Mouse (Mus musculus): ENCODE results near the gene Dkk2. TPM values are rescaled to one million over a fixed set of nuclear protein-coding genes. Genes with fewer than 3 reads are reported as not detected.

Gene Dkk2
- total and polyA plus RNA-seq, 3 experiments: not detected

DNA sequence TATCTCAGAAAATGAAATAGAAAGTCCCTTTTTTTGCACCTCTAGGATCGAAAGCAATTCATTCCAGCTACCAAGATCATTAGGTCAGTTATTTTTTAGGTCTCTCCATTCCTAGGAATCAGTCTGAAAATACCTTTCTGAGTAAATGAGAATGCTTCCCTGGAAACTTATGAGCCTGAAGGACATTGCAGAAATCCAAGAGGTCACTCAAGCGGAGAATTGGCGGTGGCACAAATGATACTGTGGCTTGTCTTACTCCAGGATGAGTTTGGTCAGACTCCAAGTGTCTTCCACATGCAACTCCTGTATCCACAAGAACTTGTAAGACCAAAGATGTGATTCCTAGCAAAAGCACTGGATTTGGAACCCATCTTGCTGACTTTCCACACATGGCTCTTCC is 21.7 kb upstream of the Dkk2 start:
- no peak overlapping the region for H3K9ac ChIP-seq (ENCODE audit: control insufficient read depth, low read depth, low read length, poor library complexity, severe bottlenecking)
- H3K79me2 ChIP-seq (ENCODE audit: control insufficient read depth, insufficient read depth, low read length, poor library complexity): no peaks in the 10 kb centered on the region
- no peak for TF ChIP-seq MAFK (IDR thresholded peaks at IDR 0.05; ENCODE audit: borderline replicate concordance, low read depth, low read length)
- no peak for TF ChIP-seq NRF1 (IDR thresholded peaks at IDR 0.05; ENCODE audit: insufficient read depth, low read depth, low read length, poor library complexity, severe bottlenecking)
- no peak for TF ChIP-seq BHLHE40 (IDR thresholded peaks at IDR 0.05; ENCODE audit: borderline replicate concordance, low read depth, low read length)
- no peak for TF ChIP-seq MYC (IDR thresholded peaks at IDR 0.05; ENCODE audit: low read depth, low read length)
- TF ChIP-seq MAX (IDR thresholded peaks at IDR 0.05; ENCODE audit: low read length): no peak
- DNase-seq (ENCODE audit: low read depth, low spot score): no peak
- no peaks in the 10 kb centered on the region for H3K36me3 ChIP-seq (ENCODE audit: control insufficient read depth in 1 of 2, insufficient read depth in 2 of 2, low read length in 2 of 2)
- H3K4me3 ChIP-seq (ENCODE audit: control insufficient read depth in 1 of 2, insufficient read depth in 1 of 2, low read depth in 2 of 2, low read length in 2 of 2): no peak overlapping the region
- no peaks in the 10 kb centered on the region for H3K27me3 ChIP-seq (ENCODE audit: control insufficient read depth in 1 of 2, insufficient read depth in 2 of 2, low read length in 2 of 2)
- no peaks in the 10 kb centered on the region for H3K4me1 ChIP-seq (ENCODE audit: control insufficient read depth in 1 of 2, insufficient read depth in 2 of 2, low read length in 2 of 2)
- H3K9me3 ChIP-seq (replicated peaks; ENCODE audit: insufficient read depth, low read length): no peaks in the 10 kb centered on the region
- no peak overlapping the region for H3K27ac ChIP-seq (ENCODE audit: control insufficient read depth, low read depth, low read length)

DNA sequence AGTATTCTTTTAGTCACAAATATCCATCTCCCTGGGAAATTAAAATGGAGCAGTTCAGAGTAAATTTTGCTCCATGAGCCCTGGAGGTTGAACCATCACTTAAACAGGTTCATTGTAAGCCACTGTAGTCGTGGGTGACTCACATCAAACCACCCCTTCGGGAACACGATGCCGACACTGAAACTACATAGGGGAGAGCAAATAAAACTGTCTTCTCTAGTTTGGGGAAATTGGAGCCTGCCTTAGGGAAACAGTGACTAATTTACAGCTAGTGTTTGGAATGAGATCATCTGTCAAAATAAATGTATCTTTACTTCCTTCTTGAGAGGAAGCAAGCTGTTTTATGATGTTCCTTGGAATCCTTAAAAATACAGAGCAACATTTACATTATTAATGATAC is 21.1 kb upstream of the Dkk2 start:
- Histone ChIP-seq H3K27me3 (ENCODE audit: control insufficient read depth in 1 of 2, insufficient read depth in 2 of 2, low read length in 2 of 2) (no peaks in the 10 kb centered on the region), H3K9me3 (replicated peaks; ENCODE audit: insufficient read depth, low read length) (no peaks in the 10 kb centered on the region), H3K9ac (ENCODE audit: control insufficient read depth, low read depth, low read length, poor library complexity, severe bottlenecking) (no peak overlapping the region), H3K79me2 (ENCODE audit: control insufficient read depth, insufficient read depth, low read length, poor library complexity) (no peaks in the 10 kb centered on the region), H3K36me3 (ENCODE audit: control insufficient read depth in 1 of 2, insufficient read depth in 2 of 2, low read length in 2 of 2) (no peaks in the 10 kb centered on the region), H3K4me3 (ENCODE audit: control insufficient read depth in 1 of 2, insufficient read depth in 1 of 2, low read depth in 2 of 2, low read length in 2 of 2) (no peak overlapping the region), H3K27ac (ENCODE audit: control insufficient read depth, low read depth, low read length) (no peak overlapping the region), H3K4me1 (ENCODE audit: control insufficient read depth in 1 of 2, insufficient read depth in 2 of 2, low read length in 2 of 2) (no peaks in the 10 kb centered on the region)
- TF ChIP-seq ZMIZ1 (IDR thresholded peaks at IDR 0.05; ENCODE audit: low read depth, low read length): no peak
- TF ChIP-seq ELF1 (IDR thresholded peaks at IDR 0.05; ENCODE audit: low read depth, low read length): no peak
- TF ChIP-seq MEF2A (IDR thresholded peaks at IDR 0.05; ENCODE audit: extremely low read depth, insufficient replicate concordance, low read depth, low read length, poor library complexity, severe bottlenecking): no peak
- no peak for TF ChIP-seq SMC3 (IDR thresholded peaks at IDR 0.05; ENCODE audit: low read depth, low read length)
- TF ChIP-seq POLR2AphosphoS2 (IDR thresholded peaks at IDR 0.05; ENCODE audit: low read length): no peak
- TF ChIP-seq CHD2 (IDR thresholded peaks at IDR 0.05; ENCODE audit: low read length): no peak
- TF ChIP-seq RAD21 (IDR thresholded peaks at IDR 0.05; ENCODE audit: low read depth, low read length): no peak
- no peak for TF ChIP-seq MYC (IDR thresholded peaks at IDR 0.05; ENCODE audit: low read depth, low read length)
- no peak for TF ChIP-seq NELFE (IDR thresholded peaks at IDR 0.05; ENCODE audit: low read depth, low read length)
- TF ChIP-seq SIN3A (IDR thresholded peaks at IDR 0.05; ENCODE audit: low read length): no peak
- TF ChIP-seq JUND (IDR thresholded peaks at IDR 0.05; ENCODE audit: low read depth, low read length): no peak
- TF ChIP-seq GATA1 (IDR thresholded peaks at IDR 0.05; ENCODE audit: low read depth, low read length): no peak
- no peak for DNase-seq (ENCODE audit: low read depth, low spot score)

DNA sequence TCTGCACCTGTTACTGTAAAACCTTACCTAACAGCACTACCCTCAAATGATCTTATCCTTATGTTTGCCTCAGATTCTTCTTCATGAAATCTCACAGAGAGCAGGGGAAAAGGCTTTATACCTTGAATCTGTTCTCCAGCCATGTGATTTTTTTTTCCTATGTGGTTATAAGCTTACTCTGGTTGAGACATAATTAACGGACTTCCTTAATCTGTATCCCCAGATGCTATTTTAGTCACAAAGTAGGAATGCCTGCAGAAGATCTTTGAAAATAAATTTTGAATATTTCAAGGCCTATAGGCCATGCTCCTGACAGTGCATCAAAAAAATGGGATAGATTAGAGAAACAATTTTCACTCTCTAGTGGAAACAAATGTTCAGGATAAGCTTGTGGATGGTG is 20.2 kb upstream of the Dkk2 start:
- Histone ChIP-seq H3K4me1 (ENCODE audit: control insufficient read depth in 1 of 2, insufficient read depth in 2 of 2, low read length in 2 of 2) (no peaks in the 10 kb centered on the region), H3K9ac (ENCODE audit: control insufficient read depth, low read depth, low read length, poor library complexity, severe bottlenecking) (no peak overlapping the region), H3K36me3 (ENCODE audit: control insufficient read depth in 1 of 2, insufficient read depth in 2 of 2, low read length in 2 of 2) (no peaks in the 10 kb centered on the region), H3K27ac (ENCODE audit: control insufficient read depth, low read depth, low read length) (no peak overlapping the region), H3K79me2 (ENCODE audit: control insufficient read depth, insufficient read depth, low read length, poor library complexity) (no peaks in the 10 kb centered on the region), H3K9me3 (replicated peaks; ENCODE audit: insufficient read depth, low read length) (no peaks in the 10 kb centered on the region), H3K27me3 (ENCODE audit: control insufficient read depth in 1 of 2, insufficient read depth in 2 of 2, low read length in 2 of 2) (no peaks in the 10 kb centered on the region), H3K4me3 (ENCODE audit: control insufficient read depth in 1 of 2, insufficient read depth in 1 of 2, low read depth in 2 of 2, low read length in 2 of 2) (no peak overlapping the region)
- no peak for DNase-seq (ENCODE audit: low read depth, low spot score)
- TF ChIP-seq MYB (IDR thresholded peaks at IDR 0.05; ENCODE audit: low read depth, low read length) (no peak), NRF1 (IDR thresholded peaks at IDR 0.05; ENCODE audit: insufficient read depth, low read depth, low read length, poor library complexity, severe bottlenecking) (no peak), USF1 (IDR thresholded peaks at IDR 0.05; ENCODE audit: low read depth, low read length) (no peak), ZKSCAN1 (IDR thresholded peaks at IDR 0.05; ENCODE audit: low read depth, low read length) (no peak), UBTF (IDR thresholded peaks at IDR 0.05; ENCODE audit: borderline replicate concordance, insufficient read depth, low read depth, low read length) (no peak), GABPA (IDR thresholded peaks at IDR 0.05; ENCODE audit: low read depth, low read length) (no peak), HCFC1 (IDR thresholded peaks at IDR 0.05; ENCODE audit: low read depth, low read length) (no peak), POLR2AphosphoS5 (IDR thresholded peaks at IDR 0.05; ENCODE audit: borderline replicate concordance, low read depth, low read length) (no peak), KAT2A (conservative IDR thresholded peaks at IDR 0.05; ENCODE audit: low read depth, low read length) (no peak), EP300 (IDR thresholded peaks at IDR 0.05; ENCODE audit: low read depth in 1 of 2, low read length in 2 of 2) (no peak), GATA1 (IDR thresholded peaks at IDR 0.05; ENCODE audit: low read depth, low read length) (no peak), E2F4 (IDR thresholded peaks at IDR 0.05; ENCODE audit: borderline replicate concordance, low read depth, low read length) (no peak), CTCF (IDR thresholded peaks at IDR 0.05 in 2 of 3, conservative IDR thresholded peaks at IDR 0.05 in 1 of 3; ENCODE audit: control insufficient read depth in 1 of 3, insufficient read depth in 1 of 3, low read depth in 2 of 3, low read length in 3 of 3, poor library complexity in 1 of 3, severe bottlenecking in 1 of 3) (no peak), JUND (IDR thresholded peaks at IDR 0.05; ENCODE audit: low read depth, low read length) (no peak), MYC (IDR thresholded peaks at IDR 0.05; ENCODE audit: low read depth, low read length) (no peak)
